Mouse (Mus musculus) central nervous system, embryonic 11.5 days (tissue): Measurements from ENCODE around the gene Olfr732. TPM values are rescaled to one million over a fixed set of nuclear protein-coding genes. Genes with fewer than 3 reads are reported as not detected.

Source experiments
- polyA plus RNA-seq: library from polyadenylated mRNA; depleted of rRNA; stranded (reverse); fragments of >200 nt; gene quantifications from 2 replicates; pipeline ENCODE4 v1.2.3, GENCODE M21; 2012; rRNA removed

Olfr732 gene
- polyA plus RNA-seq = not detected in 2 replicates

DNA sequence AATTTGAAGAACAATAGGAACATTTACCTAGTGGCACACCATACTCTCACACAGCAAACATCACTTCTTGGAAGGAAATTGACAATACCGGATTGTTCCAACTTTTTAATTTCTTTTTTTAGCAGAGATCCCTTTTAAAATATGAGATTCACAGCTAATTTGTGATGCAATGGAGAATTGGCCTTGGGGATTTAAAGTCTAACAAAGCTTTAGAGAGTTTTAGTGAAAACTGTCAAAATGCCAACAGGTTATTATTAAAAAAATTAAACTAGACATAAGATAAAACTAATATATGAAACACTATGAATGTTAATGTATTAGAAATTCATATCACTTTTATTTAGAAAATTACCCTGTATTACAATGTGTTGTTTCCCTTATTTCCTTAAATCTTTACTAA is at the start of gene Olfr732:
TSS of gene Olfr732 (minus strand) at position 101 of the 400 bp plus-strand sequence.

DNA sequence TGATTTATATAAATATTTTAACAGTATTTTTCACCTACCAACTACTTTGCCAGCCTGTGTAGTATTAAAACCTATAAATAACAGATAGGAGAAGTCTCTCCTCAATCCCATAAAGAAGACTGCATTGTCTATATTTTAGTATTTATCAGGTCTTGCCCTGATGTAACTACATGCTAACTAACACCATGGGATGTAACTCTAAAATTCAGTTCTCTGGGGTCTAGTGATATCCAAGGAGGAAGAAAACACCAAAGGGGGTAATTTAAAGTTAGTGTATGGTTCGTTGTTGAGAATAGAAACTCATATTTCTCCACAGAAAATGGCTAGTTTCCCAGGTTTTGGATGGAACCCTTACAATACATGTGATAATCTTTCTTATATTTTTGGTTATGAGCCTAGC is 42.7 kb upstream of the Olfr732 start, which contains the start of gene Olfr734:
TSS of gene Olfr734 (minus strand) at position 101 of the 400 bp plus-strand sequence.

DNA sequence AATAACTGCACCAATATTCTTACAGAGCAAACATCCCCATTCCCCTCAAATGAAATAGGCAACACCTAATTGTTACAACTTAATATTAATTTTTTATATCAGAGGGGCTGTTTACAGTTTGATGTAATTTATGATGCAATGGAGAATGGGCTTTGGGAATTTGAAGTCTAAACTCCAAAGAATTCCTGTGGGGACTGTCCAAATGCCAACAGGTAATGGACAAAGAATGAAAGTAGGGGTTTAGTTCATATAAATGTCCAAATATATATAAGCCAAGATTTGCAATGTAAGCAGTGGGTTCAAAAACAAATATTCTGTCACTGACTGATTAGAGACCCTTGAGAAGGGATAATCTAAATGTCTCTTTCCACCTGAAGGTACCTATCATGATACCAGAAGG is 17.4 kb upstream of the Olfr732 start, which contains the start of gene Olfr733:
TSS of gene Olfr733 (minus strand) at position 101 of the 400 bp plus-strand sequence.

DNA sequence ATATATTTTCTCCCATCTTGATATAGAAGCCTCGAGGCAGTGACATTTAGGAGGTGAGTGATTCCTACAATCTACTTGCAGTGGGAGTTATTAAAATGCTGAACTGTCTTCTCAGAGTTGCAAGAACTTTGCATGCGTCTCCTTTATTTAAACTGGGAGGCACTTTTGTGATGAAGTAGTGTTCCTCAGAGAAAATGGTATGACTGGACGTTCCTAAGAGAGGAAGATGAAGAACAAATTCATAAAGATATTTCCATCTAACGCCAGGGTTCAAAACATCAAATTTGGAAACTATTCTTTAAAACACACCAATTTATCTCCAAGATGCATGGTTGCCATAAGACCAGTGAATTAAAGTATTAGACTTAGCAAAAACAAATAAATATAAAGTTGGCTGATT is 42.2 kb downstream of the Olfr732 start, which contains the start of gene Olfr731:
TSS of gene Olfr731 (minus strand) at position 101 of the 400 bp plus-strand sequence.

Other genes with a start within 250 kb of the Olfr732 start
- not detected in 2 replicates for gene Olfr725, start 243.8 kb downstream of the Olfr732 start, polyA plus RNA-seq
- not detected in 2 replicates for gene Olfr726, start 193.3 kb downstream of the Olfr732 start, polyA plus RNA-seq
- gene Olfr727, start 161.0 kb downstream of the Olfr732 start, polyA plus RNA-seq = not detected in 2 replicates
- gene Olfr728, start 141.5 kb downstream of the Olfr732 start, polyA plus RNA-seq = not detected in 2 replicates
- not detected in 2 replicates for gene Olfr729, start 131.3 kb downstream of the Olfr732 start, polyA plus RNA-seq
- gene Olfr730, start 96.0 kb downstream of the Olfr732 start, polyA plus RNA-seq = not detected in 2 replicates
- not detected in 2 replicates for gene Olfr731, start 42.3 kb downstream of the Olfr732 start, polyA plus RNA-seq
- gene Olfr733, start 17.3 kb upstream of the Olfr732 start, polyA plus RNA-seq = not detected in 2 replicates
- not detected in 2 replicates for gene Olfr734, start 42.6 kb upstream of the Olfr732 start, polyA plus RNA-seq
- not detected in 2 replicates for gene Olfr735, start 64.7 kb upstream of the Olfr732 start, polyA plus RNA-seq
- 0.02 TPM in 1 of 2 replicates, not detected in the other for gene Tlr11, start 73.7 kb upstream of the Olfr732 start, polyA plus RNA-seq
- not detected in 2 replicates for gene Olfr736, start 97.0 kb upstream of the Olfr732 start, polyA plus RNA-seq
- gene Olfr738, start 123.4 kb upstream of the Olfr732 start, polyA plus RNA-seq = not detected in 2 replicates
- not detected in 2 replicates for gene Olfr739, start 134.4 kb upstream of the Olfr732 start, polyA plus RNA-seq
- gene Olfr740, start 161.3 kb upstream of the Olfr732 start, polyA plus RNA-seq = not detected in 2 replicates
- not detected in 2 replicates for gene Olfr741, start 188.5 kb upstream of the Olfr732 start, polyA plus RNA-seq
- gene Olfr742, start 219.4 kb upstream of the Olfr732 start, polyA plus RNA-seq = not detected in 2 replicates
- gene Olfr743, start 237.6 kb upstream of the Olfr732 start, polyA plus RNA-seq = not detected in 2 replicates